Mouse (Mus musculus) embryo, embryonic 10.5 days (tissue): ENCODE data around the gene Traip.

Experiments
- DNase-seq: peaks from one replicate; pipeline ENCODE4 v3.0.0-alpha.2; 2015; ENCODE audit warnings: low spot score

The Traip gene

GRCm38 (mm10) chr9:107934146-107934545 lies 15.8 kb upstream of the Traip start:
- no peak for DNase-seq

- no peak for DNase-seq
Measured at GRCm38 (mm10) chr9:107935374-107935773, 14.6 kb upstream of the Traip start, which contains the start of gene Camkv. Gene Camkv (plus strand): TSS chr9:107935674.

GRCm38 (mm10) chr9:107935790-107936214 lies 14.1 kb upstream of the Traip start:
- peak; percentile 67 for DNase-seq

- DNase-seq, result peak; percentile 53
Measured at GRCm38 (mm10) chr9:107936215-107936822, 13.6 kb upstream of the Traip start.

GRCm38 (mm10) chr9:107936831-107937230 lies 13.1 kb upstream of the Traip start:
- no peak for DNase-seq

- DNase-seq, result no peak
Measured at GRCm38 (mm10) chr9:107947241-107948194, 2.4 kb upstream of the Traip start.

GRCm38 (mm10) chr9:107949184-107949921 lies 583 bp upstream of the Traip start:
- no peak for DNase-seq

- peak; percentile 97 for DNase-seq
Measured at GRCm38 (mm10) chr9:107950460-107951355, 772 bp downstream of the Traip start.

- DNase-seq, result no peak
Measured at GRCm38 (mm10) chr9:107955613-107956289, 5.8 kb downstream of the Traip start.

- DNase-seq, result peak; percentile 22
Measured at GRCm38 (mm10) chr9:107957141-107957540, 7.2 kb downstream of the Traip start.

GRCm38 (mm10) chr9:107959896-107960295 lies 10.0 kb downstream of the Traip start:
- no peak for DNase-seq

- peak; percentile 17 for DNase-seq
Measured at GRCm38 (mm10) chr9:107960928-107961327, 11.0 kb downstream of the Traip start.

GRCm38 (mm10) chr9:107961351-107961762 lies 11.4 kb downstream of the Traip start:
- no peak for DNase-seq

GRCm38 (mm10) chr9:107961881-107962280 lies 11.9 kb downstream of the Traip start:
- DNase-seq, result peak; percentile 50

GRCm38 (mm10) chr9:107962916-107963315 lies 13.0 kb downstream of the Traip start:
- DNase-seq, result no peak

GRCm38 (mm10) chr9:107963700-107964099 lies 13.8 kb downstream of the Traip start:
- DNase-seq, result peak; percentile 93

GRCm38 (mm10) chr9:107964681-107965080 lies 14.7 kb downstream of the Traip start:
- no peak for DNase-seq

GRCm38 (mm10) chr9:107966676-107967075 lies 16.7 kb downstream of the Traip start:
- no peak for DNase-seq

GRCm38 (mm10) chr9:107967437-107967836 lies 17.5 kb downstream of the Traip start:
- DNase-seq, result no peak

- no peak for DNase-seq
Measured at GRCm38 (mm10) chr9:107968531-107968930, 18.6 kb downstream of the Traip start.

- DNase-seq, result no peak
Measured at GRCm38 (mm10) chr9:107970311-107970710, 20.4 kb downstream of the Traip start.
